Mouse (Mus musculus) kidney, postnatal 4 days (tissue): ENCODE measurements around the gene Naa10.

Experiments used
- DNase-seq, 2 experiments: peaks; one replicate each; pipeline ENCODE4 v3.0.0; 2021; ENCODE audit warnings: mixed read lengths in 2 of 2

Gene Naa10

DNA sequence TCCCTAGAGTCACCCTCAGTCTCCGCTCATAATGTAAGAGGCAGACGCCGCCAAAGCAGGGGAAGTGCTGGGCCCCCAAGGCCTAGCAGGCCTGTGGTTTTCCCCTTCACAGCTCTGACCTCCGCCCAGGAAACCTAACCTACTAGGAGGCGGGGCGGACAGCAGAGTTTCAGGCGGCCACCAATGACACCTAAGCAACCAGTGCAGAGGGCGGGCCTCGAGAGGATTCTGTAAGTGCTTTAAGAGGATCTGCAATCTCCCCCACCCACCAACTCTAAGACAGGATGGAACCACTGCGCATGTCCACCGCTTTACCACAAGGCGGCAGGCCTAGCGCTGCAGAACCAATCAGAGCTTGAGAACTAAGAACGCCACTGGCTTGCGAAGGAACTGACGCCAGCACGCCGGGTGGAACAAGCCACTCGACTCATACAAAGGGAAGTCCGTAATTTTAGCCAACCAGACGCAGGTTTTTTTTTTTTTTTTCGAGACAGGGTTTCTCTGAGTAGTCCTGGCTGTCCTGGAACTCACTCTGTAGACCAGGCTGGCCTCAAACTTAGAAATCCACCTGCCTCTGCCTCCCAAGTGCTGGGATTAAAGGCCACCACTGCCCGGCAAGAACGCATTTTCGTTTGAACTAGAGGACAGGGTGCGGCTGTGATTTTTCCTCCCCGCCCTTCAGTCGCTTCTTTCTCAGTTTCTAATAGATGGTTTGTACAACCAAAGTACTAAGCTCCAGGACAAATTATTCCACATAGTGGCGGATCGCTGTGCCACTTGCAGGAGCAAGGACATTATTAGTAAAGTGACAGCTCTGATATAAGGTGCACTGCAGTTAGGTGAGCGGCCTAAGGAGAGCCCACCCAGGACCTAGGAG is 6.7 kb downstream of the Naa10 start:
- peak; percentile 88 to 92 for DNase-seq

DNA sequence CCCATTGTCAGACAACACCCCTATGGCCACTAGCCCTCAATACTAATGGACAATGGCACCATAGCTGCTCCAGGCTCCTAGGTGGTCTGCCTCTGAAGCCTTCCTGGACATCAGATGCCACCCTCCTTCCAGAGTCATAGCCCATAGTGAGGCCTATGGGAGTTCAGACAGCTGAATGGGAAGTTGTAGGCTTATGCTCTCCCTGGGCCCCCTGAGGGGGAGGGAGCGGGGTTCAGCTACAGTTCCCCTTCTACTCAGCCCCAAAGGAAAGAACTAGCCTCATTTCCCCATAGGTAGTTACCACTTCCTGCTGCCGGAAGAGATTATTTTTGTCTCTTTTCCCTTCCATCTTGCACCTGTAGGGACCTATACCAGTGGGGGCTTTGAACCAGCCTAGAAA is 10.2 kb downstream of the Naa10 start:
- no peak for DNase-seq

DNA sequence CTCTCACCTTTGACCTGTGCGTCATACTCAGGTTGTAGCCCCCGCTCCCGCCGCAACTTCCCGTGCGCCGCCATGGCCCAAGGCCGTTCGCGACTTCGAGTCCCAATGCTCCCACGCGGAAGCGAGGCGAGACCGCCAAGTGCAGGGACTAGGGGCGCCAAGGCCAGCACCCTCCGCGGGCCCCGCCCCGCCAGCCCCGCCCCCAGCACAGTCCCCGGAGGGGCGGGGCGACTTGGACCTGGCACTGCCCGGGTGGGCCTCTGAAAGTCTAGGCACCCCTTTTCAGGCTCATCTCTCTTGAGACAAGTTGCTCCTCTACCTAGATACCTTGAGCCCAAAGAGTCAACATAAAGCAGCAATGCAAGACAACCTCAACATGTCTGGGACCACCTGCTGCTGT is 10.6 kb downstream of the Naa10 start:
- peak; percentile 13 to 39 for DNase-seq

DNA sequence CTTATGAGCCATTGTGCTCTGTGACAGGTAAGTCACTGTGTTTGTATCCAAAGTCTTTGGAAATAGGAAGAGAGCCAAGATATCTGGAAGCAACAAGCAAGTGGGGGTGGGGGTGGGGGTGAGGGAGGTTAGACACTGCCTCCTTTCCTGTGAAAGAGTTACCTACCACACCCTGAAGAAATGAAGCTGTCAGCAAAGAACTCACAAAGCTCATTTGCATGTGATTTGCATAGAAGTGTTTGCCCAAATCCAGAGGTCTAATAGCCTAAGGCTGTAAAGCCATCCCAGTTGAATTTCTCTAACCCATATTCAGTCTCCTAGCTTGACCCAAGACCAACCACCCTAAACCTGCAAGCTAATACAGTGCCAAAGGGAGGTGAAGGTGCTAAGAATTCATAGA is 11.3 kb downstream of the Naa10 start:
- no peak for DNase-seq

DNA sequence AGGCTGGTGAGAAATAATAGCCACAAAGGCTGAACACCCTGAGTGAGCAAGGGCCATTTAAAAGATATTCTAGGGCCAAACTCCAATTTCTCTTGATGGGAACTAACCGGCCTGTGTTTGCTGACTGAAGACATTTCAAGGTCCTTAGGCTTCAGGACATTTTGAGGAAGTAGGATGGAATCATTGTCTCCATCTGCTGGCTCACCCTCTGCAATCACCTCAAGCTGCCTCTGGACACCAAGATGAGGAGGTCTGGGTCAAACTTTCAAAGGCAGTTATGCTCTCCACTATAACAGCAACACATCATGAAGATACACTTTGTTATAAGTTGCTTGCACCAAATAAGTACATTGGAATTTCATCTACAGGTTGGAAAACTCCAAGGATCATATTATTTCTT is 11.7 kb downstream of the Naa10 start:
- DNase-seq: no peak

DNA sequence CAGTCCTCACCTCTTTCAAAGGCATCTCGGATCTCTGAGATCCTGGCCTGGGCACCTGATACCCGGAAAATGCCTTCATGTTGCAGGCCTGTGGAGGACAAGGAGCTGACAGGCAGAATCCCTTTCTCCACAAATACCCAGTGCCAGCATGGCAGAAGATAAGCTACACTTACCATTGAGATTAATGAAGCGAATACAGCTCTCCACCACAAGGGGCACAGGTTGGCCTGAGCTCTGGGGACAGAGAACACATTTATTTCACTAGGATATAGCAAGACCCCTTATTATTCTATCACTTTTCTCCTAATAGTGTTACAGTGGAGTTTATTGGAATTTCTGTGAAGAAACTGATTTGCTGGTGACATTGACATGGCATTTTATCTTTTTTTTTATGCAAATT is 23.8 kb downstream of the Naa10 start:
- no peak for DNase-seq

DNA sequence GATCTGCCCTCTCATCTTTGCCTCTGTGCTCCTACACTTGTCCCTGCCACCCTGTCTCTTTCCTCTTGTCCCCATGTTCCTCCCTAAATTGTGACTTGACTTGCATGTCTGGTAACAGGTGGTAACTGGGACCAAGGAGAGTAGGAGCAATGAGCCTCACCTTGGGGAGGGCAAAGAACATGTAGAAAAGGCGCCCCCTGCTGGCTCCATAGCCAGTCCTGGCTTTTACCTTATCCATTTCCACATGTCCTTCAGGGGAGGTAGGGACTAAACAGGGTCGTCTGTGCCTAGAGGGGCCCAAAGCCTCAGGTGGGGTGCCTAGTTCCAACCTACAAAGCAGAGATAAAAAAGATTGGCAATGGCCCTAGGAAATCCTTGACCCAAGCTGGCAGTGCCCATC is 26.0 kb downstream of the Naa10 start, which contains the start of gene L1cam:
Gene L1cam, minus strand, starts transcription at position 387 of the 400 bp plus-strand sequence.
- peak; percentile 72 to 74 for DNase-seq

DNA sequence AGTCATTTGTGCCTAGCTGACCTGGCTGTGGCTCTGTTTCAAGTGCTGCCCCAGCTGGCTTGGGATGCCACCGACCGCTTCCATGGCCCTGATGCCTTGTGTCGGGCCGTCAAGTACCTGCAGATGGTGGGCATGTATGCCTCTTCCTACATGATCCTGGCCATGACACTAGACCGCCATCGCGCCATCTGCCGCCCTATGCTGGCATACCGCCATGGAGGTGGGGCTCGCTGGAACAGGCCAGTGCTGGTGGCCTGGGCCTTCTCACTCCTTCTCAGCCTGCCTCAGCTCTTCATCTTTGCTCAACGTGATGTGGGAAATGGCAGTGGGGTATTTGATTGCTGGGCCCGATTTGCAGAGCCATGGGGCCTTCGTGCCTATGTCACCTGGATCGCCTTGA is 28.9 kb downstream of the Naa10 start:
- DNase-seq: no peak

DNA sequence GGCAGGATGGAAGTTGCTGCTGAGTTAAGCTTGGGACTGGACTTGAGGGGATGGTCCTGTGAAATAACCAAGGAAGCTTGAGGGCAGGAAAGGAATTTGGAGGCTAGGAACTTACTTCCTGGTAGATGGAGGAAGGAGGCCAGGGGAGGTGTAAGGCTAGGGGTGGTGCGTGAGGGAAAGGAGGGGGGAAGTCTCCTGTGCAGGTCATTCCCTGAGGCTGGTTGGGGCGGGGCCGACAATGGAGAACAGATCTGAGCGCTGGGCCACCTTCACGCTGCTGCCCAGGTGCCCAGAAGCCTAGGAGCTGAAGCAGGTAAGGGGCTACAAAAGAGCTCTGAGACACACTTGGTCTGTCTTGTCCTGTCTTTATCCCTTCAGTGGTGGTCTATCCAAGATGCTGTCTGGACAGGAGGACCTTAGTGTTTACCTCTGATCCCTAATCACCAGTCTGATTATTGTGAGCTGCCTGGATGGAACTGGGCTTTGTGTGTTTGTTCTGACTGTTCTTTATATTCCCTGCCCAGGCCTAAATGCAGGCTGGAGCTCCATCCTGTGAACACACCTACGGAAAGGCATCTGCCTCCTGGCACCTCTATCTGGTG is 30.1 kb downstream of the Naa10 start, which contains the start of gene Avpr2:
Gene Avpr2, plus strand, starts transcription at position 552 of the 602 bp plus-strand sequence.
- DNase-seq: peak; percentile 17 to 20

DNA sequence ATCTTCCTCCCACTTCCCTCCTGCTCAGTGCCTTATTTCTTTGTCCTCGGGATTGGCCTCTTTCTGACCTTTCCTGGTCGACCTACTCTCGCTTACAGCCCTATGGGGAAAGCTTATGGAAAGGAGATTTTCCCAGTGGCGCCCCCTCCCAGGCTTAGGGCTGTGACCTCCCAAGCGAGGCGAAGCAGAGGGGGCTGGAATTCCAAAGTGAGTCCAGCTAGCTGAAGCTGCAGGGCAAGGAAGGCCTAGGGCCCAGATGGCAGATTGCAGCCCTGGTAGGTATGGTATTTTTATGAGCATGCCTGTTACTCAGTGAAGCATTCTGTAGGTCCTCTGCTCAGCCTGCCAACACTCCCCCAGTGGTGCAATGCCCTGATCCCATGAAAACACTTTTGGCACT is 40.3 kb downstream of the Naa10 start:
- peak; percentile 49 to 69 for DNase-seq

DNA sequence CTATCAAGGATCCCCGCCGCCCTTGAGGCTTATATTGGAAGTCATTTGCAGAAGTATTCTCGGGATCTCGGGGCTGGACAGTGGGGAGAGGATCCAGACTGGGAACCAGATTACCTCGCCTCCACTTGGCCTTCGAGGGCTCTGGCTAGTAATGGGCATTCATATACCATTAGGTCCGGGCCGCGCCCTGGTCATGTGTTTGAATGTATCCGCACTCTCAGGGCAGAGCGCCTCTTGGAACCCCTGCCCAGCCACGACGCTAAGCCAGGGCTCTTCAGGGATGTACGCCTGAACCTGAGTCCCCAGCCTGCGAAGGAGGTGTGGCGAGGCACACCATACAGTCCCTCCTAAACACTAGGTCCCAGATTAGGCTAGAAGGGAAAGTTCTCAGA is 40.7 kb downstream of the Naa10 start:
- DNase-seq: peak; percentile 6 to 28

DNA sequence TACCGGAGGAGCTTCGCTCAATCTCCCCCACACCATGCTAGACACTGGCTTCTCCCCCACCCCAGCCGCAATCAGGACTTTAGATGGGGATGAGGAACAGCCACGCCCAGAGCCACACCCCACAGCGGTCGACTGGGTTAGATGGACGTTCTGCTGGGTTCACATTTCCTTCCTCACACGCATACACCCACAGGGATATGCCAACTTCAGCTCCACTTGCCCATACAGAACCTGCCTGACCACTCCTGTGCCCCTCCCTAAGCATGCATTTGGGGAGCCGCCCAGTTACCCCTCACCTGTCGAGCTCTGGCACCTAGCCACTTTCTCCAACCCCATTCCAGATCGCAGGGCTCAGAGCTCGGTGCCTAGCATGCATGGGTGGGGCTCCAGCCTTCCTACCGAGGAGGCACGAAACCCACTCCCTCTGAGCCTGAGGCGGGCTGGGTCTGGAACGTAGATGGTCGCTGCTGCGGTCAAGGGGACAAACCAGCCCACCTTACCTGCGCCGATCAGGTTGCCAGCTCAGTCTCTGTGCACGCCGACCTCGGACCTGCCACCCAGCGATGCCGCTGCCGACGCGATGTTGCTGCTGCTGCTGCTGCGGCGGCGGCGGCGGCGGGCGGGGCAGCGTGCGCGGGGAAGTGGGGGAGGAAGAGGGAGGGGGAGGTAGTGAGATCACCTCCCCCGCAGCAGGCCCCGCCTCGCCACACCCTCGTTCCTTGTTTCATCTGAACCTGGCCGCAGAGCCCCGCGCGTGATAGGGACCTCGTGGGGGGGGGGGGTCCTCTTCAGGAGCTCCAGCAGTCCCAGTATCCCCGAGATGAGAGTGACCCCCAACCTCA is 41.3 kb downstream of the Naa10 start:
- DNase-seq: peak; percentile 57 to 74

DNA sequence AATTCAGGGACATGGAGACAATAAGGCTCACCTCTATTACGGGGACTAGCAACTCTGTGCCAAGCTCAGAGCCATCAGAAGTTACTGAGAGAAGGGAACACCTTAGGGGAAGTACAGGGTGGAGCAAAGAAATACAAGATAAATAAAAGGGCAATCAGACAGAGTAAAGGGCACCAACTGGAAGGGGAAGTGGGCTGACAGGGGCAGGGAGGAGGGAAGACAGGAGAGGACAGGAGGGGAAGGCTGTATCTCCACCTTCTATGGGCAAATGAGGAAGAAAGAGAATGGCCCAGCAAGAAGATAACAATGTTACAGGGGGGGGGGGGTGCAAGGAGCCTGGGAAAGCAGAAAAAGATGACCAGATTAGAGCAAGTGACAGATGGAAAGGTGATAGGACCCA is 44.7 kb downstream of the Naa10 start:
- DNase-seq: no peak

DNA sequence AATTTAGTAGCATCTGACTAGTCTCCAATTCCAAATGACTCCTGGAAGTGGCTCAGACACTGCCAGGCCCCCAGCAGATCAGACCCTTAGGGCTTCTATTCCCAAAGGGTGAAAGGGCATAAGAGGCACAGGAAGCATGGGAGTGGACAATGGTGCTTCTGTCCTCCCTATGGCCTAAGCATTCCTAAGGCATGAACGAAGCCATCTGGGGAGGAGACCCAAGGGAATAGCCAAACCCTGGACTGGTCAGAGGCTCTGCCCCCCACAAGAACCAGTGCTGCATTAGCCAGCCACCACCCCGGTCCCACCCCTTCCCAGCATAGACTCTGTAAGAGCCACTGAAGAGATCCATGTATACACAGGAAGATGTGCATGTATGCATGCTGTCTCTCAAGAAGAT is 45.9 kb downstream of the Naa10 start:
- no peak for DNase-seq

DNA sequence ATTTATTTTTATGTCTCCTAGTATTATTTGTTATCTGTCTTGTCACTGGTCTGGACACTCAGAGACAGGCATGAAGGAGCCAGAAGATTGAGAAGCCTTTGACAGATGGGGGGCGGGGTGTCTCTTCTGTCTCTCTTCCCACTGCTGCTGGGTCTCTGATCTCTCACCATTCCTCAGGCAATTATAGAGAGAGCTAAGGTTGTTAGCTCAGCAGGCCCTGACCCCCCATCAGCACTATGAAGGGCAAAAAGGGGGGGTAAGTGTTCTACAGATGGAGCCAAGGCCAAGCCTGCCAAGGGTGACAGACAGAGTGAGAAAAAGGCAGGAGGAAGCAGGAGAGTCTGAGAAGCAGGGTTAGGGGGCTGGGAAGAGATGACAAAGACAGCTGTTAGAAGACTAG is 49.8 kb downstream of the Naa10 start:
- DNase-seq: no peak

DNA sequence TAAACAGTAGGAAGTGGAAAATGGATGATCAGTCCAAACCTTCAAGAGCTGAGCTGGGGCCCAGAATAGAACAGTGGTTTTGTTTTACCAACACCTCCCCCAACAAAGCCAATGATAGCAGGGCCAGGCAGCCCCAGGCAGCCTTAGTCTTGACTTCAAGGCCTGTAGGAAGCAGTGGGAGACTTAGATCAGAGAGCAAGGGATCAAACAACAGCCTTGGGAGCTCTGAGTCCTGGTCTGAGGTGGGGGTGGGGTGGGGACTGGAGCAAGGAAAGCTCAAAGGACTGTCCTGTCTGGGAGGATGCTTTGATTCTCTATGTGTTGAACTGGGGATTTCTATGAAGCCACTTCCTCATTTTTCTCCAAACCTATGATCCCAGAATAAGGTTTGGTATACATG is 50.3 kb downstream of the Naa10 start:
- DNase-seq: no peak

DNA sequence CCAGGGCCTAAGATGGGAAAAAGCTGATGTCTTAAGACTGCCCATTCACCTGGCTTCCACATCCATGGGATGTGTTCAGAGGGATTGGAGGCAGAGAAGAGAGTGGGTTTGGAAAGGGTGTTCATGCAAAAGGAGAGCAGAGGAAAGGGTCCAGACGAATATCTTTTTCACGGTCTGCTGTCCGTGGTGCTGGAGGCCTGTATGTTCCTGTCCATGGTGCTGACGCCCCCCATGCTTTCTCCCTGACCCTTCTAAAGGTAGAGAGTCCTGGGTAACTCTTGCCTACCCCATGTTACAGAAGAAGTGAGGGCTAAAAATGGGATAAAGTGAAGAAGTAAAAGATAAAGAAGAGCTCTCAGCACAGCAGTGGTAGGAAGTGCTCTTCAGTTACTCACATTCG is 52.4 kb downstream of the Naa10 start:
- DNase-seq: peak; percentile 55 to 71

DNA sequence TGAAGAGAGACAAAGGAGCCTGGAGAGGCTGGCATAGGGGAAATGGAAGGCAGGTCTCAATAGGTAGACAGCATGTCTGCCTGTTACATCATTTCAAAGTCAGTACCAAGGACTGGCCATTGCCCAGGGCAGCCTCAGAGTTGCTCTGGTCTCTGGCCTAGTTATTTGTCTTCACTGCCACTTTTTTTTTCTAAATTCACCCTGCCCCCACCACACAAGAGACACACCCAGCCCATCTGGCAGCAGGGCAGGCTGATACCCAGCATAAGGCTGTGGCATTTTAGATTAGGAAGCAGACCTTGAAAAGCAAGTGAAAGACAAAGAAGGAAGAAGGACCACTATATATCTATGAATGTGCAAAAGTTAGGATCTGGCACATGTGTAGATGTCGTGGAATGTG is 53.9 kb downstream of the Naa10 start:
- DNase-seq: no peak

DNA sequence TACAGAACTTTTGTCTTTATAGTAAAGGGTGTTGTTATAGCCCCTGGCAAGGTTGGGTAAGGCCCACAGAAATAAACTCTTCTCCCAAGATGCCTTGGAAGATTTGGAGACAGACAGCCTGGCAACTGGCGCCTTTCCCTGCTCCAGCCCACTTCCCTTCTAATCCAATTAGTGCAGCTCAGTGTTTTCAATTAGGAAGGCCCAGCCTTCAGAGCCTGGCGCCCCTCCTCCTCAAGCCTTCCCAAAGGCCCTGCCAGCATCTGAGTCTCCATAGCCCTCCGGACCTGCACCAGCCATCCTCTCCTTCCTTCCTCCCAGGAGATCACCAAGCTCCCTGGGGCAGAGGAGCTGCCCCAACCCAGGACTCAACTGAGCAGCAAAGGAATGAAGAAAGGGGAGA is 54.5 kb downstream of the Naa10 start:
- no peak for DNase-seq
